Mouse (Mus musculus): Measurements from ENCODE around the gene Ptpn1. TPM values are rescaled to one million over a fixed set of nuclear protein-coding genes. Genes with fewer than 3 reads are reported as not detected.

Ptpn1 gene
- polyA plus RNA-seq, 1 experiment: 24.4 TPM

DNA sequence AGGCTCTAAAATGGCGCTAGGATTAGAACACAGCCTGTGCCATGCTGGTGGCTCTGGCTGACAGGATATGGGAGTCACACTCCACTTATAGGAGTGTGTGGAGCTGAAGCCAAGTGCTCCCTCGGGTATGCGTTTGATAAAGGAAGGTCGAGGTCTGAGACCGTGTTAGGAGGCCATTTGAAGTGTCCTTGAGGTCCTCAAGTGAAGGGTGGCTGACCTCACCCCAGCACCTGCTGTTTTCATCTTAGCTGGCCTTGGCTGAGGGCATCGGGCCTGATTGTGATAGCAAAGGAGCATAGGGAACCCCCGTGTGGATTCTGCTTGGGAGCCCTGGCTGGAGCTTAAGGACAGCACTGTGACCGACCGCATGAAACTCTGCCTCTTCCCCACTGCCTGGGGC lies 32.5 kb downstream of the Ptpn1 start:
- WGBS: 83% methylated on average over 9 of the region's 9 CpGs

DNA sequence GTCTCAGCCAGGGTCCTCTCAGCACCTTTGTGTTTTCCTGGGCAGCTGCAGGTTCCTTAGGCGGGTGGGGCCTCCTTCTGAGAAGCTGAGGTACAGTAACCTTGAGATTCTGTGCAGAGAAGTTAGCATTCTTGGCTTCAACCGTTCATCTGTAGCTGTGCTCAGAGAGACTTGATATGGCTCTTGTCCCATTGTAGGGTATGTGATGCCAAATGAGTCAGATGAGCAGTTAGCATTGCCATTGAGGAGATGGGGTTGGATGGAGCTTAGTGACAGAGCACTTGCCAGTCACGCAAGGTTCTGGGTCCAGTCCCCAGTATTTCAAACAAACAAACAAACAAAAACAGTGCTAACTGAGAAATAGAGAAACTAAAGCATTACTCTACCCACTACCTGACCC lies 34.1 kb downstream of the Ptpn1 start:
- Histone ChIP-seq H3K4me3 (ENCODE audit: low read depth, low read length) (no peak overlapping the region), H3K36me3 (ENCODE audit: control insufficient read depth, insufficient read depth, low read length) (peaks cover 49% of the 10 kb centered on the region), H3K27ac (ENCODE audit: insufficient read depth, low read depth, low read length) (no peak overlapping the region), H3K4me1 (ENCODE audit: control insufficient read depth, insufficient read depth, insufficient read length, low read length) (peaks cover under 1% of the 10 kb centered on the region; the same call in 1 of the 2 replicates), H3K27me3 (ENCODE audit: control insufficient read depth, insufficient read depth, low read length) (no peaks in the 10 kb centered on the region)
- TF ChIP-seq CTCF (IDR thresholded peaks at IDR 0.05; ENCODE audit: extremely low read depth, insufficient read length, insufficient replicate concordance, low read depth, low read length) (no peak), POLR2A (IDR thresholded peaks at IDR 0.05; ENCODE audit: low read depth, low read length) (no peak)
- 79% methylated on average over 3 of the region's 3 CpGs for WGBS

More for the DNA sequence above, 32.5 kb downstream of the Ptpn1 start:
- Histone ChIP-seq H3K4me1 (ENCODE audit: control insufficient read depth, insufficient read depth, insufficient read length, low read length) (peaks cover 15% of the 10 kb centered on the region; the same call in 1 of the 2 replicates), H3K4me3 (ENCODE audit: low read depth, low read length) (no peak overlapping the region), H3K27me3 (ENCODE audit: control insufficient read depth, insufficient read depth, low read length) (no peaks in the 10 kb centered on the region), H3K27ac (ENCODE audit: insufficient read depth, low read depth, low read length) (no peak overlapping the region), H3K36me3 (ENCODE audit: control insufficient read depth, insufficient read depth, low read length) (peaks cover 40% of the 10 kb centered on the region)
- TF ChIP-seq CTCF (IDR thresholded peaks at IDR 0.05; ENCODE audit: extremely low read depth, insufficient read length, insufficient replicate concordance, low read depth, low read length) (no peak), POLR2A (IDR thresholded peaks at IDR 0.05; ENCODE audit: low read depth, low read length) (no peak)

DNA sequence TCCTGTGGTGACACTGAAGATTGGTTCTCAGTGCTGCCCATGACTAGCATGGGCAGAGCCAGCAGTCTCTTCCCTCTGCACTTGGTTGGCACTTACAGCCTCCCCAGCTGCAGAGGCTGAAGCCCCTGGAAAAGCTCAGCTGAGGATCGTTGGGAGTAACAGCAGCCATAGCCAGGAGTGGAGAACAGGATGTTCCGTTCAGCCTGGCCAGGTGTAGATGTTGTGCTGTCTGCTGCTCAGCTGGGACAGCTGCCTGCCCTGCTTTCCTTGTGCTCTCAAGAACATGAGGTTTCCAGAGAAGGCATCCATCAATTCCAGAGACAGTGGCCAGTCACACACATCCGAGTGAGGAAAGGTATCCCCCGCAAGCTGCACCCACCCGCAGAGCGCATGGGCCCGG lies 36.6 kb downstream of the Ptpn1 start:
- WGBS: 91% methylated on average over 7 of the region's 7 CpGs
- H3K4me1 ChIP-seq (ENCODE audit: control insufficient read depth, insufficient read depth, insufficient read length, low read length): peaks cover 4% of the 10 kb centered on the region; the same call in 1 of the 2 replicates
- no peak overlapping the region for H3K27ac ChIP-seq (ENCODE audit: insufficient read depth, low read depth, low read length)
- no peak for TF ChIP-seq CTCF (IDR thresholded peaks at IDR 0.05; ENCODE audit: extremely low read depth, insufficient read length, insufficient replicate concordance, low read depth, low read length)
- TF ChIP-seq POLR2A (IDR thresholded peaks at IDR 0.05; ENCODE audit: low read depth, low read length): no peak
- H3K4me3 ChIP-seq (ENCODE audit: low read depth, low read length): no peak overlapping the region
- peaks cover 57% of the 10 kb centered on the region for H3K36me3 ChIP-seq (ENCODE audit: control insufficient read depth, insufficient read depth, low read length)
- H3K27me3 ChIP-seq (ENCODE audit: control insufficient read depth, insufficient read depth, low read length): no peaks in the 10 kb centered on the region

DNA sequence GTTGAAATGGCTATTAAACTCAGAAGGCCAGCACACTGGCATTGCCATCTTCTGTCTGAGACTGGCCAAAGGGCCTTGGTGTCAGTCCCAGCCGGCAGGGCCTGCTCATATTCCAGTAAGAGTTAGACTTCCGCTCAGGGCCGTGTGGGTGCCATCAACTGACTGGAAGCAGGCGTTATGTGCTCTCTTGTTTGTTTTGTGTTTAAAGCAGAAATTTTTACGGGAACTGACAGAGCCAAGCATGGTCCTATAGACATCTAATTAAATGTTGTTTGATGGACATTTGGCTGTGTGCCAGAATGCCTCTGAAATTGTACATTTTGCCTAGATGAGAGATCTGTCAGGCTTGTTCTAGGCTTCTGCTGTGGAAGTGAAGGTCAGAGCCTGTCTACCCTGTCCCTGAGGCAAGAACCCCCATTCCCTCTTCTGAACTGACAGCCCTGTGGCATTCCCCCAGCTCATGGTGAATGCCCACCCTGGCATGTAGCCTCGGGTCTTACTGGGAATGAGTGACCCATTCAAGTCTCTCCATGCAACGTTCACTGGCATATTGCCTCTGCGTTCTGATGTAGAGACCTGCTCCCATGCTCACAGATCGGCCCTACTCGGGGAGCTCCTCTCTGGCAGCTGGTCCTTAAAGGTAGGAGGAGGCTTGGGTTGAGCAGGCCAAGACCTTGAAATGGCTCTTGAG lies 38.1 kb downstream of the Ptpn1 start:
- H3K36me3 ChIP-seq (ENCODE audit: control insufficient read depth, insufficient read depth, low read length): peaks cover 61% of the 10 kb centered on the region
- 89% methylated on average over 10 of the region's 10 CpGs for WGBS
- H3K4me1 ChIP-seq (ENCODE audit: control insufficient read depth, insufficient read depth, insufficient read length, low read length): peaks cover 4% of the 10 kb centered on the region; the same call in 1 of the 2 replicates
- H3K27ac ChIP-seq (ENCODE audit: insufficient read depth, low read depth, low read length): no peak overlapping the region
- H3K4me3 ChIP-seq (ENCODE audit: low read depth, low read length): no peak overlapping the region
- no peaks in the 10 kb centered on the region for H3K27me3 ChIP-seq (ENCODE audit: control insufficient read depth, insufficient read depth, low read length)
- no peak for TF ChIP-seq POLR2A (IDR thresholded peaks at IDR 0.05; ENCODE audit: low read depth, low read length)
- TF ChIP-seq CTCF (IDR thresholded peaks at IDR 0.05; ENCODE audit: extremely low read depth, insufficient read length, insufficient replicate concordance, low read depth, low read length): no peak

DNA sequence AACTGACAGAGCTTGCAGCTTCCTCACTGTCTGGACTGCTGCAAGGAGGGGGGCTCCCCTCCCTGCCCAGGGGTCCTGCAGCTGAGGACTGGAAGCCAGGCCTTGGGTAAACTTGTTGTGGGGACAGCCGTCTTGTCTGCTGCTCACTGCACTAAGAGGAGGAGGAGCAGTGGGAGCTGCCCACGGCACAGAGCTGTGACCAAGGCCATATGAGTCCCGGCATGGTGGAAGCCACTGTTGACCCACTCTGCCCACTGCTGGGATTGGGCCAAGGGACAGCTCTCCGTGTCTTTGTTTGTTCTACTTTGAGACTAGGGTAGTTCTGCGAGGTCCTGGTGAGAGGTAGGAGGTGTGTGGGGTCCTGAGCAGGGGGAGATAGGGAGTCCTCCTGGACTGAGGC lies 40.3 kb downstream of the Ptpn1 start:
- Histone ChIP-seq H3K4me1 (ENCODE audit: control insufficient read depth, insufficient read depth, insufficient read length, low read length) (peaks cover 6% of the 10 kb centered on the region), H3K27me3 (ENCODE audit: control insufficient read depth, insufficient read depth, low read length) (no peaks in the 10 kb centered on the region), H3K36me3 (ENCODE audit: control insufficient read depth, insufficient read depth, low read length) (peaks cover 63% of the 10 kb centered on the region), H3K4me3 (ENCODE audit: low read depth, low read length) (no peak overlapping the region), H3K27ac (ENCODE audit: insufficient read depth, low read depth, low read length) (no peak overlapping the region)
- TF ChIP-seq POLR2A (IDR thresholded peaks at IDR 0.05; ENCODE audit: low read depth, low read length) (no peak), CTCF (IDR thresholded peaks at IDR 0.05; ENCODE audit: extremely low read depth, insufficient read length, insufficient replicate concordance, low read depth, low read length) (no peak)
- WGBS: 51% methylated on average over 5 of the region's 5 CpGs

DNA sequence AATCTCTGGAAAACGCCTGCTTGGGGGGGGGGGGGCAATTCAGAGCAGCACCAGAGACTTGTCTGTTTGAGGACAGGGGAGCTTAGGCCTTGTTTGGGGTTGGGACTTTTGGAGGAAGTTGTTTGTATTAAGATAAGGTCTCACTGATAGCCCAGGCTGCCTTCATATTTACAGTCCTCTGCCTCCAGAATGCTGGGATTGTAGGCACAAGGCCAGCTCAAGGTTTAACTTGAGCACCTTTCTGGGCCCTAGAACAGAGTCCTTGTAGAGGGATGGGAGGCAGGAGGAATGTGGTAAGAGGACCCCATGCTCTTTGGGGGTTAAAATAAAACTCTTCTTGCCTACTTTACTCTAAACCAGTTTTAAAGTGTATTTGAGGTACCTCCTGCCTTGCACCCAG lies 41.0 kb downstream of the Ptpn1 start:
- Histone ChIP-seq H3K27ac (ENCODE audit: insufficient read depth, low read depth, low read length) (no peak overlapping the region), H3K36me3 (ENCODE audit: control insufficient read depth, insufficient read depth, low read length) (peaks cover 63% of the 10 kb centered on the region), H3K4me3 (ENCODE audit: low read depth, low read length) (no peak overlapping the region), H3K4me1 (ENCODE audit: control insufficient read depth, insufficient read depth, insufficient read length, low read length) (peaks cover 6% of the 10 kb centered on the region), H3K27me3 (ENCODE audit: control insufficient read depth, insufficient read depth, low read length) (no peaks in the 10 kb centered on the region)
- 12% methylated on average over 1 of the region's 1 CpGs for WGBS
- TF ChIP-seq POLR2A (IDR thresholded peaks at IDR 0.05; ENCODE audit: low read depth, low read length) (no peak), CTCF (IDR thresholded peaks at IDR 0.05; ENCODE audit: extremely low read depth, insufficient read length, insufficient replicate concordance, low read depth, low read length) (no peak)

DNA sequence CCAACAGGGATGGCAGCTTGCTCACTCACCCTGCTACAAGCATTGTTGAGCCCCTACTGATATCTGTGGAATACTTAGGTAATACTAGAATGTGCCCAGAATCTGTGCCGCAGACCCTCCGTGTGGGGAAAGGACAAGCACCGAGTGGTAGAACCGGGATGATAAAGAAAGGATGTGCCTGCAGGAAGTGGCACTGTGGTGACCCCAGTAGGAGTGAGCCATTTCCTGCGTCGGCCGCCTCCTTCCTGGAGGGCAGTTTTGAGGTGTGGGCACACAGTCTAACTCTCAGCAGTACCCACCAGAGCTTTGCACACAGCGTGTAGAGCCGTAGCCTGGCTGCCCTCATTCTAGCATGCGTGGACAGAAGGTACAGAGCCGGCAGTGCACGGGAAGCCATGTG lies 43.9 kb downstream of the Ptpn1 start:
- Histone ChIP-seq H3K36me3 (ENCODE audit: control insufficient read depth, insufficient read depth, low read length) (peaks cover 46% of the 10 kb centered on the region), H3K27me3 (ENCODE audit: control insufficient read depth, insufficient read depth, low read length) (no peaks in the 10 kb centered on the region), H3K4me1 (ENCODE audit: control insufficient read depth, insufficient read depth, insufficient read length, low read length) (peaks cover 6% of the 10 kb centered on the region), H3K4me3 (ENCODE audit: low read depth, low read length) (no peak overlapping the region), H3K27ac (ENCODE audit: insufficient read depth, low read depth, low read length) (no peak overlapping the region)
- WGBS: 84% methylated on average over 12 of the region's 12 CpGs
- no peak for TF ChIP-seq POLR2A (IDR thresholded peaks at IDR 0.05; ENCODE audit: low read depth, low read length)
- no peak for TF ChIP-seq CTCF (IDR thresholded peaks at IDR 0.05; ENCODE audit: extremely low read depth, insufficient read length, insufficient replicate concordance, low read depth, low read length)
